Mouse (Mus musculus) frontal cortex, adult (tissue): ENCODE measurements at regions not wholly inside any gene's neighbourhood (a gene's known extent, or its start where the extent isn't known, plus 50 kb on each side); places are given as distances from the start of the nearest gene placed in this dataset.
A peak's percentile ranks its signal among the peaks of the same experiment; 100 is the strongest.

Source experiments
- ATAC-seq: cut with Nextera tagmentation; 2 replicates; pipeline ENCODE4 v1.9.2; 2017; ENCODE audit warnings: mild to moderate bottlenecking, moderate library complexity, mixed read lengths; ENCODE audit not compliant: low TSS enrichment

- ATAC-seq = peak; percentile 95
Observed at GRCm38 (mm10) chr9:36180660-36181059, 52.1 kb upstream of the Gm5916 start.
